Mouse (Mus musculus): Measurements from ENCODE around the gene Aldh2. TPM values are rescaled to one million over a fixed set of nuclear protein-coding genes. Genes with fewer than 3 reads are reported as not detected.
A peak's percentile ranks its signal among the peaks of the same experiment; 100 is the strongest.

Gene Aldh2
- total RNA-seq, 2 experiments from 2014 or later, result 95.1 to 103 TPM

- no peak for DNase-seq
These were observed 2.1 kb upstream of the Aldh2 start for GRCm38 (mm10) chr5:121595758-121596157.

GRCm38 (mm10) chr5:121594714-121595313 is 1.2 kb upstream of the Aldh2 start:
- DNase-seq, result no peak

- DNase-seq, result peak; percentile 31
These were observed 712 bp downstream of the Aldh2 start for GRCm38 (mm10) chr5:121592816-121593407.

- no peak for DNase-seq
These were observed 1.4 kb downstream of the Aldh2 start for GRCm38 (mm10) chr5:121592064-121592815.

- DNase-seq, result peak; percentile 45
These were observed 2.1 kb downstream of the Aldh2 start for GRCm38 (mm10) chr5:121591417-121592063.

GRCm38 (mm10) chr5:121589928-121590327 is 3.7 kb downstream of the Aldh2 start:
- no peak for DNase-seq

- peak; percentile 35 for DNase-seq
These were observed 7.1 kb downstream of the Aldh2 start for GRCm38 (mm10) chr5:121586400-121587039.

GRCm38 (mm10) chr5:121585699-121586098 is 7.9 kb downstream of the Aldh2 start:
- no peak for DNase-seq

- no peak for DNase-seq
These were observed 8.6 kb downstream of the Aldh2 start for GRCm38 (mm10) chr5:121585005-121585404.

- peak; percentile 94 for DNase-seq
These were observed 9.7 kb downstream of the Aldh2 start for GRCm38 (mm10) chr5:121583765-121584501.

- no peak for DNase-seq
These were observed 11.7 kb downstream of the Aldh2 start for GRCm38 (mm10) chr5:121581945-121582344.

GRCm38 (mm10) chr5:121576927-121577488 is 16.6 kb downstream of the Aldh2 start:
- no peak for DNase-seq

GRCm38 (mm10) chr5:121575867-121576266 is 17.8 kb downstream of the Aldh2 start:
- no peak for DNase-seq

- DNase-seq, result no peak
These were observed 19.5 kb downstream of the Aldh2 start for GRCm38 (mm10) chr5:121574145-121574544.

- no peak for DNase-seq
These were observed 22.8 kb downstream of the Aldh2 start for GRCm38 (mm10) chr5:121570787-121571186.

GRCm38 (mm10) chr5:121569881-121570420 is 23.7 kb downstream of the Aldh2 start:
- DNase-seq, result no peak

GRCm38 (mm10) chr5:121566035-121566681 is 27.5 kb downstream of the Aldh2 start:
- no peak for DNase-seq

GRCm38 (mm10) chr5:121564468-121564895 is 29.1 kb downstream of the Aldh2 start:
- DNase-seq, result peak; percentile 92

- no peak for DNase-seq
These were observed 31.2 kb downstream of the Aldh2 start for GRCm38 (mm10) chr5:121562436-121562835.

GRCm38 (mm10) chr5:121549196-121549595 is 44.4 kb downstream of the Aldh2 start:
- no peak for DNase-seq

GRCm38 (mm10) chr5:121547084-121547483 is 46.5 kb downstream of the Aldh2 start:
- DNase-seq, result no peak
